Mouse (Mus musculus) stomach, embryonic 15.5 days (tissue): ENCODE results near the gene Mog. TPM values are rescaled to one million over a fixed set of nuclear protein-coding genes. Genes with fewer than 3 reads are reported as not detected.

Source experiments
- polyA plus RNA-seq: library from polyadenylated mRNA; unstranded; fragments of >200 nt; fragmentation: Nextera tagmentation; extraction: Ambion mirVana; gene quantifications from 2 replicates; pipeline ENCODE4 v1.2.1, GENCODE M21; 2015

Gene Mog
- polyA plus RNA-seq, 1 experiment from 2014 or later, result 0.10 TPM

Other genes starting within 250 kb of the Mog start
- not detected in 2 replicates for gene H2-M10.6, start 211.2 kb downstream of the Mog start, polyA plus RNA-seq
- gene Trim26, start 186.3 kb downstream of the Mog start, polyA plus RNA-seq, result 41.0 and 42.2 TPM in 2 replicates
- gene Trim15, start 156.2 kb downstream of the Mog start, polyA plus RNA-seq, result 1.2 and 1.4 TPM in 2 replicates
- gene Trim10, start 153.8 kb downstream of the Mog start, polyA plus RNA-seq, result 9.3 and 25.4 TPM in 2 replicates
- 0.06 and 0.08 TPM in 2 replicates for gene Trim40, start 133.3 kb downstream of the Mog start, polyA plus RNA-seq
- 9.3 and 11.8 TPM in 2 replicates for gene Trim31, start 125.3 kb downstream of the Mog start, polyA plus RNA-seq
- gene Rnf39, start 80.5 kb downstream of the Mog start, polyA plus RNA-seq, result 0.88 and 2.4 TPM in 2 replicates
- gene Ppp1r11, start 71.7 kb downstream of the Mog start, polyA plus RNA-seq, result 102 and 116 TPM in 2 replicates
- 75.9 and 77.4 TPM in 2 replicates for gene Znrd1, start 64.8 kb downstream of the Mog start, polyA plus RNA-seq
- gene Znrd1as, start 64.8 kb downstream of the Mog start, polyA plus RNA-seq, result 5.6 and 6.1 TPM in 2 replicates
- gene 2410137M14Rik, start 42.2 kb downstream of the Mog start, polyA plus RNA-seq, result not detected in 2 replicates
- gene H2-M5, start 33.9 kb downstream of the Mog start, polyA plus RNA-seq, result 0.27 and 0.37 TPM in 2 replicates
- gene Zfp57, start 22.2 kb downstream of the Mog start, polyA plus RNA-seq, result 60.0 and 63.7 TPM in 2 replicates
- 8.6 and 11.2 TPM in 2 replicates for gene Gabbr1, start 22.6 kb upstream of the Mog start, polyA plus RNA-seq
- gene Olfr90, start 65.1 kb upstream of the Mog start, polyA plus RNA-seq, result not detected in 2 replicates
- not detected in 2 replicates for gene Olfr91, start 74.9 kb upstream of the Mog start, polyA plus RNA-seq
- not detected in 2 replicates for gene Olfr92, start 96.7 kb upstream of the Mog start, polyA plus RNA-seq
- not detected in 2 replicates for gene Olfr93, start 138.1 kb upstream of the Mog start, polyA plus RNA-seq
- gene Ubd, start 170.5 kb upstream of the Mog start, polyA plus RNA-seq, result not detected in 2 replicates
- not detected in 2 replicates for gene Olfr94, start 177.6 kb upstream of the Mog start, polyA plus RNA-seq
- gene Olfr95, start 189.7 kb upstream of the Mog start, polyA plus RNA-seq, result not detected in 2 replicates
- not detected in 2 replicates for gene Olfr96, start 196.7 kb upstream of the Mog start, polyA plus RNA-seq
- gene Olfr97, start 213.9 kb upstream of the Mog start, polyA plus RNA-seq, result not detected in 2 replicates
- gene Olfr98, start 240.4 kb upstream of the Mog start, polyA plus RNA-seq, result not detected in 2 replicates
- 4.2 and 4.9 TPM in 2 replicates for gene H2-M3, start 246.8 kb upstream of the Mog start, polyA plus RNA-seq